Mouse (Mus musculus) embryonic facial prominence, embryonic 13.5 days (tissue): ENCODE data around the gene Stxbp2. TPM values are rescaled to one million over a fixed set of nuclear protein-coding genes. Genes with fewer than 3 reads are reported as not detected.

Experiments
- ATAC-seq: fragments of 200-750 bp; cut with Nextera tagmentation; 2 replicates; pipeline ENCODE4 v1.8.0; 2017; ENCODE audit warnings: low read depth; ENCODE audit not compliant: insufficient number of reproducible peaks, insufficient read depth, low FRiP score, low TSS enrichment
- H3K27ac ChIP-seq: fragments of 300-500 bp; sonication (generic); 2 replicates; pipeline ENCODE4 v1.5.1; 2015; ENCODE audit warnings: moderate library complexity, mild to moderate bottlenecking, inconsistent platforms
- H3K27me3 ChIP-seq: fragments of 300-500 bp; sonication (generic); 2 replicates; pipeline ENCODE4 v1.6.1; 2015; ENCODE audit warnings: mild to moderate bottlenecking, inconsistent platforms
- H3K36me3 ChIP-seq: fragments of 300-500 bp; sonication (generic); 2 replicates; pipeline ENCODE4 v1.6.1; 2015; ENCODE audit warnings: mild to moderate bottlenecking, inconsistent platforms
- H3K4me1 ChIP-seq: fragments of 300-500 bp; sonication (generic); 2 replicates; pipeline ENCODE4 v1.6.1; 2015; ENCODE audit warnings: inconsistent platforms
- H3K4me2 ChIP-seq: fragments of 300-500 bp; sonication (generic); 2 replicates; pipeline ENCODE4 v1.6.1; 2015; ENCODE audit warnings: moderate library complexity, mild to moderate bottlenecking, inconsistent platforms
- H3K4me3 ChIP-seq: fragments of 300-500 bp; sonication (generic); 2 replicates; pipeline ENCODE4 v1.5.1; 2015; ENCODE audit warnings: mild to moderate bottlenecking, inconsistent platforms
- H3K9ac ChIP-seq: fragments of 300-500 bp; sonication (generic); 2 replicates; pipeline ENCODE4 v1.6.1; 2015; ENCODE audit warnings: mild to moderate bottlenecking, inconsistent platforms
- H3K9me3 ChIP-seq: fragments of 300-500 bp; sonication (generic); 2 replicates; pipeline ENCODE4 v1.6.1; 2016; ENCODE audit warnings: inconsistent platforms
- whole genome bisulfite sequencing: fragments of 180-500 bp; shearing (Covaris S2); methylation state at CpG from one replicate; pipeline ENCODE4 v1.1.7; 2015; ENCODE audit warnings: mixed read lengths; 5-methylcytosine and 5-hydroxymethylcytosine counted together
- polyA plus RNA-seq: library from polyadenylated mRNA; unstranded; fragments of >200 nt; fragmentation: Nextera tagmentation; extraction: Ambion mirVana; gene quantifications from 2 replicates; pipeline ENCODE4 v1.2.1, GENCODE M21; 2015

Gene Stxbp2
- polyA plus RNA-seq, 1 experiment from 2014 or later = 35.8 TPM

DNA sequence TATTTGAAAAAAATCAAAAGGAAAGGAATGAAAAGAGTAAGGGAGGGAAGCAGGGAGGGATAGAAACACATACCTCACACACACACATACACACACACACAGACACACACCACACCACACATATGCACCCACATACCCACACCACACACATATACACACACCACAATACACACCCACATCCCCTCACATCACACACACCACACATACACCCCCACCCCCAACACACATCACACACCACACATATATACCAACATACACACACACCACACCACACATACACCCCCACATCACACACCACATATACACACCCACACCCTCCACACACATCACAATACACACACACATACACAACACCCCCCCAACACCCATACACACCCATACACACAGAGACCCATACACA lies 53.8 kb downstream of the Stxbp2 start:
- Histone ChIP-seq H3K4me1 (no peaks in the 10 kb centered on the region), H3K27ac (no peak overlapping the region), H3K9me3 (no peaks in the 10 kb centered on the region; the same call in 1 of the 2 replicates), H3K4me3 (no peak overlapping the region), H3K9ac (no peak overlapping the region), H3K4me2 (no peak overlapping the region), H3K36me3 (peaks cover 34% of the 10 kb centered on the region), H3K27me3 (no peaks in the 10 kb centered on the region)
- no peak for ATAC-seq

GRCm38 (mm10) chr8:3685422-3685821 lies 54.7 kb downstream of the Stxbp2 start:
- Histone ChIP-seq H3K9ac (no peak overlapping the region), H3K9me3 (no peaks in the 10 kb centered on the region; the same call in 1 of the 2 replicates), H3K4me1 (no peaks in the 10 kb centered on the region), H3K27ac (no peak overlapping the region), H3K36me3 (peaks cover 25% of the 10 kb centered on the region), H3K4me3 (no peak overlapping the region), H3K4me2 (no peak overlapping the region), H3K27me3 (no peaks in the 10 kb centered on the region)
- ATAC-seq = no peak
- WGBS = 68% methylated on average over 5 of the region's 5 CpGs

DNA sequence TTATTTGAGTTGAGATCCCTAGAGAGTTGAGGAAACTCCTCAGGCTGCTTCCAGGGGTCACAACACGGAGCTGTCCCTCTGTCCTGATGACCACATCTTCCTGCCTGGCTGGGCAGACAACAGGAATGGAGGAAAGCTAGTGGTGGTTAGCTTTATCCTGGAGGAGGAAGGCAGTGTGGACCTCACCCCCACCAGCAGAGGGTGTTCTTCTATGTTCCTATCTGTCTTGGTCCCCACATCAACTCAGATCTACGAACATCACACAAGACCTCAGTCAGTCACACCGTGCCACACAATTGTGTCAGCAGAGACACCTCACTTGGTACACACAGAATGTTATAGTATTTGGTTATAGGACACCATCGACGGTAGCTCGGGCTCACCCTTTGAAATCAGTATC lies 56.8 kb downstream of the Stxbp2 start:
- ATAC-seq = no peak
- WGBS = 79% methylated on average over 6 of the region's 6 CpGs
- no peak overlapping the region for H3K27ac ChIP-seq

GRCm38 (mm10) chr8:3690774-3691173 lies 60.0 kb downstream of the Stxbp2 start:
- H3K4me2 ChIP-seq = no peak overlapping the region
- H3K27me3 ChIP-seq = no peaks in the 10 kb centered on the region
- no peak overlapping the region for H3K27ac ChIP-seq
- H3K9me3 ChIP-seq = no peaks in the 10 kb centered on the region; the same call in 1 of the 2 replicates
- ATAC-seq = no peak
- H3K4me3 ChIP-seq = no peak overlapping the region
- no peak overlapping the region for H3K9ac ChIP-seq
- no peaks in the 10 kb centered on the region for H3K4me1 ChIP-seq
- 70% methylated on average over 3 of the region's 3 CpGs for WGBS
- no peaks in the 10 kb centered on the region for H3K36me3 ChIP-seq

More for the DNA sequence above, 56.8 kb downstream of the Stxbp2 start:
- Histone ChIP-seq H3K27me3 (no peaks in the 10 kb centered on the region), H3K9ac (no peak overlapping the region), H3K9me3 (no peaks in the 10 kb centered on the region; the same call in 1 of the 2 replicates), H3K4me1 (no peaks in the 10 kb centered on the region), H3K4me3 (no peak overlapping the region), H3K4me2 (no peak overlapping the region), H3K36me3 (peaks cover 6% of the 10 kb centered on the region)

Other genes starting within 250 kb of the Stxbp2 start
- 10.3 and 11.2 TPM in 2 replicates for gene Arhgef18, start 237.9 kb upstream of the Stxbp2 start, polyA plus RNA-seq
- gene Pex11g, start 163.3 kb upstream of the Stxbp2 start, polyA plus RNA-seq = 4.5 and 5.2 TPM in 2 replicates
- 0.18 TPM in 1 of 2 replicates, not detected in the other for gene Tex45, start 160.1 kb upstream of the Stxbp2 start, polyA plus RNA-seq
- 52.0 and 53.9 TPM in 2 replicates for gene Zfp358, start 137.8 kb upstream of the Stxbp2 start, polyA plus RNA-seq
- 58.3 and 59.9 TPM in 2 replicates for gene Mcoln1, start 130.5 kb upstream of the Stxbp2 start, polyA plus RNA-seq
- 26.5 and 31.0 TPM in 2 replicates for gene Pnpla6, start 115.6 kb upstream of the Stxbp2 start, polyA plus RNA-seq
- 0.48 and 0.76 TPM in 2 replicates for gene C330021F23Rik, start 63.0 kb upstream of the Stxbp2 start, polyA plus RNA-seq
- 8.1 and 9.0 TPM in 2 replicates for gene Camsap3, start 43.7 kb upstream of the Stxbp2 start, polyA plus RNA-seq
- 59.2 and 62.2 TPM in 2 replicates for gene Xab2, start 9.6 kb upstream of the Stxbp2 start, polyA plus RNA-seq
- 100 and 112 TPM in 2 replicates for gene Pet100, start 9.4 kb upstream of the Stxbp2 start, polyA plus RNA-seq
- 0.56 and 0.72 TPM in 2 replicates for gene Pcp2, start 5.4 kb upstream of the Stxbp2 start, polyA plus RNA-seq
- not detected in 2 replicates for gene Retn, start 24.8 kb downstream of the Stxbp2 start, polyA plus RNA-seq
- 0.27 and 0.40 TPM in 2 replicates for gene Mcemp1, start 34.8 kb downstream of the Stxbp2 start, polyA plus RNA-seq
- gene Fcor, start 41.4 kb downstream of the Stxbp2 start, polyA plus RNA-seq = 13.3 and 18.2 TPM in 2 replicates
- 42.0 and 43.0 TPM in 2 replicates for gene Trappc5, start 45.3 kb downstream of the Stxbp2 start, polyA plus RNA-seq
- 0.27 and 0.37 TPM in 2 replicates for gene Fcer2a, start 63.2 kb downstream of the Stxbp2 start, polyA plus RNA-seq
- 0.17 and 0.21 TPM in 2 replicates for gene Clec4g, start 89.7 kb downstream of the Stxbp2 start, polyA plus RNA-seq
- 0.22 TPM in 1 of 2 replicates, not detected in the other for gene Cd209a, start 118.0 kb downstream of the Stxbp2 start, polyA plus RNA-seq
- not detected in 2 replicates for gene Cd209e, start 223.4 kb downstream of the Stxbp2 start, polyA plus RNA-seq
- not detected in 2 replicates for gene Cd209d, start 247.6 kb downstream of the Stxbp2 start, polyA plus RNA-seq